Mouse (Mus musculus): ENCODE data around the gene Optn. TPM values are rescaled to one million over a fixed set of nuclear protein-coding genes. Genes with fewer than 3 reads are reported as not detected.

The Optn gene
- polyA plus RNA-seq, 1 experiment from 2014 or later: 7.7 TPM

DNA sequence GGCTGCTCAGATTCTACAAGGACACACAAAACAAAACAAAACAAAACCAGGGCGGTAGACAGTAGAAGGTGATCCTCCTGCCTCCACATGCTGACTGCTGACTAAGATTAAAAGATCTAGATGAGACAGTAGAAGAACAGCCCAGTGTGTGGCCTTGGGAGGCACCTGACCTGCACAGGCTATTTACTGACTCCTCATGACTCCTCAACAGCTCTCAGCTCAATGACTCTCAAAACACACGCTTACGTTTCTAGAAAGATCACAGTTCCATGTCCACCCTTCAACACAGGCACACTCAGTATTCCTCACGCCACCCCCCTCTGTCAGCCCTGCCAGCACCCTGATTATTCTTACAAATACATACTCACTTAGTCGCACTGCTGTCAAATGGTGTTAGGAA lies 5.4 kb downstream of the Optn start:
- Histone ChIP-seq H3K9ac (no peak overlapping the region), H3K9me3 (no peaks in the 10 kb centered on the region), H3K27me3 (peaks cover 20% of the 10 kb centered on the region), H3K27ac (replicated peaks) (no peak overlapping the region), H3K36me3 (no peaks in the 10 kb centered on the region), H3K4me1 (replicated peaks) (peaks cover 8% of the 10 kb centered on the region; the same call in 1 of the 2 replicates), H3K4me3 (no peak overlapping the region), H3K4me2 (no peak overlapping the region)
- 82% methylated on average over 5 of the region's 5 CpGs for WGBS
- no peak for ATAC-seq (ENCODE audit: low read depth)

DNA sequence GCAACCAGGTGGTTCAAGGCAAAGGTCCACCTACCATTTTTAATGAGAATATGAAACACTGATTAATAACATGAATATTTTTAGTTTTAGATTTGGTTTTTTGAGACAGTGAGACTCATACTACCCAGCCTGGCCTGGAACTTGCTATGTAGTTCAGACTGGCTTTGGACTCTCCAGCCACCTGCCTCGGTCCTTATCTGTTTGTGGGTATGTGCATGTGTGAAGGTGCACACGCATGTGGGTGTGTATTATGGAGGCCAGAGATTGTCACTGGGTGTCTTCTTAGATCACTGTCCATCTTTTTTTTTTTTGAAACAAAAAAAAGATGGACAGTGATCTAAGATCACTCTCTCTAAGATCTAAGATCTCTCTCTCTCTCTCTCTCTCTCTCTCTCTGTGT lies 13.3 kb downstream of the Optn start:
- Histone ChIP-seq H3K9me3 (no peaks in the 10 kb centered on the region), H3K9ac (no peak overlapping the region), H3K27me3 (no peaks in the 10 kb centered on the region), H3K36me3 (0 out of 2 replicates have a peak, but pooled peaks cover 5% of the 10 kb centered on the region), H3K4me3 (no peak overlapping the region), H3K4me2 (no peak overlapping the region), H3K4me1 (replicated peaks) (peaks cover 8% of the 10 kb centered on the region), H3K27ac (replicated peaks) (no peak overlapping the region)
- WGBS: 90% methylated on average over 2 of the region's 2 CpGs
- ATAC-seq (ENCODE audit: low read depth): no peak

- no peak for ATAC-seq (ENCODE audit: low read depth)
- no peak overlapping the region for H3K4me3 ChIP-seq
- H3K9ac ChIP-seq: no peak overlapping the region
- H3K4me1 ChIP-seq (replicated peaks): peaks cover 22% of the 10 kb centered on the region
- 92% methylated on average over 2 of the region's 2 CpGs for WGBS
- H3K27me3 ChIP-seq: no peaks in the 10 kb centered on the region
- no peak overlapping the region for H3K4me2 ChIP-seq
- H3K9me3 ChIP-seq: no peaks in the 10 kb centered on the region
- H3K36me3 ChIP-seq: no peaks in the 10 kb centered on the region
- H3K27ac ChIP-seq (replicated peaks): no peak overlapping the region
These were observed 16.8 kb downstream of the Optn start for GRCm38 (mm10) chr2:5047016-5047415.

- Histone ChIP-seq H3K27ac (replicated peaks) (peak overlapping the region; percentile 64), H3K9ac (no peak overlapping the region), H3K27me3 (no peaks in the 10 kb centered on the region), H3K4me2 (peak overlapping the region; percentile 25), H3K36me3 (no peaks in the 10 kb centered on the region), H3K4me3 (no peak overlapping the region), H3K9me3 (no peaks in the 10 kb centered on the region), H3K4me1 (replicated peaks) (peaks cover 22% of the 10 kb centered on the region)
- 18% methylated on average over 13 of the region's 13 CpGs for WGBS
- peak; percentile 61 for ATAC-seq (ENCODE audit: low read depth)
These were observed 18.4 kb downstream of the Optn start for GRCm38 (mm10) chr2:5045269-5045965.

GRCm38 (mm10) chr2:5044321-5044720 lies 19.5 kb downstream of the Optn start:
- Histone ChIP-seq H3K36me3 (no peaks in the 10 kb centered on the region), H3K4me2 (no peak overlapping the region), H3K4me3 (no peak overlapping the region), H3K9ac (no peak overlapping the region), H3K27ac (replicated peaks) (0 out of 2 replicates have a peak overlapping the region, but pooled peaks have one; percentile 30), H3K4me1 (replicated peaks) (peaks cover 22% of the 10 kb centered on the region), H3K9me3 (no peaks in the 10 kb centered on the region), H3K27me3 (no peaks in the 10 kb centered on the region)
- ATAC-seq (ENCODE audit: low read depth): no peak
- WGBS: 49% methylated on average over 3 of the region's 3 CpGs

GRCm38 (mm10) chr2:5043476-5043761 lies 20.4 kb downstream of the Optn start:
- Histone ChIP-seq H3K9me3 (no peaks in the 10 kb centered on the region), H3K4me3 (no peak overlapping the region), H3K27me3 (no peaks in the 10 kb centered on the region), H3K4me1 (replicated peaks) (peaks cover 22% of the 10 kb centered on the region), H3K4me2 (no peak overlapping the region), H3K9ac (no peak overlapping the region), H3K27ac (replicated peaks) (no peak overlapping the region), H3K36me3 (no peaks in the 10 kb centered on the region)
- ATAC-seq (ENCODE audit: low read depth): no peak
- 97% methylated on average over 2 of the region's 2 CpGs for WGBS

GRCm38 (mm10) chr2:5042616-5043475 lies 21.0 kb downstream of the Optn start:
- 85% methylated on average over 11 of the region's 11 CpGs for WGBS

DNA sequence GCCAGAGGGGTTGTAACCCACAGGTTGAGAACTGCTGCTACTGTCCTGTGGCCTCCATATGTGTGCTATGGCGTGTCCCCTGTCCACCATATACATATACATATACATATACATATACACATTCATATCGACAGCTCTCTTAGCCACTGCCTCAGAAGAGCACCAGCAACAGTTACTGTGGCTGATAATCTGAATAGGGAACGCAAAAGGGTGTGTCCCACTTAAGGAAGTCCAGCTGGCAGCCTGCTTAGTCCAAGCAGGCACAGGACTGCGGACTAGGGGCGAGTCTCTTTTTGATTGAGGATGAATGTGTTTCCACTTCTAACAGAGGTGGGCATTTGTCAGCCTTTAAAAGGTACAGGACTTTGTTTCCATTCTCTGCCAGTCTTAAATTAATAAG lies 22.0 kb downstream of the Optn start:
- Histone ChIP-seq H3K9ac (no peak overlapping the region), H3K4me1 (replicated peaks) (peaks cover 31% of the 10 kb centered on the region), H3K4me3 (no peak overlapping the region), H3K9me3 (no peaks in the 10 kb centered on the region), H3K27ac (replicated peaks) (no peak overlapping the region), H3K27me3 (no peaks in the 10 kb centered on the region), H3K4me2 (no peak overlapping the region), H3K36me3 (no peaks in the 10 kb centered on the region)
- 90% methylated on average over 5 of the region's 5 CpGs for WGBS
- ATAC-seq (ENCODE audit: low read depth): no peak

More at GRCm38 (mm10) chr2:5042616-5043475, 21.0 kb downstream of the Optn start:
- no peak for ATAC-seq (ENCODE audit: low read depth)
- Histone ChIP-seq H3K4me1 (replicated peaks) (peaks cover 27% of the 10 kb centered on the region), H3K4me2 (no peak overlapping the region), H3K9ac (no peak overlapping the region), H3K4me3 (no peak overlapping the region), H3K27me3 (no peaks in the 10 kb centered on the region), H3K9me3 (no peaks in the 10 kb centered on the region), H3K27ac (replicated peaks) (no peak overlapping the region), H3K36me3 (no peaks in the 10 kb centered on the region)

DNA sequence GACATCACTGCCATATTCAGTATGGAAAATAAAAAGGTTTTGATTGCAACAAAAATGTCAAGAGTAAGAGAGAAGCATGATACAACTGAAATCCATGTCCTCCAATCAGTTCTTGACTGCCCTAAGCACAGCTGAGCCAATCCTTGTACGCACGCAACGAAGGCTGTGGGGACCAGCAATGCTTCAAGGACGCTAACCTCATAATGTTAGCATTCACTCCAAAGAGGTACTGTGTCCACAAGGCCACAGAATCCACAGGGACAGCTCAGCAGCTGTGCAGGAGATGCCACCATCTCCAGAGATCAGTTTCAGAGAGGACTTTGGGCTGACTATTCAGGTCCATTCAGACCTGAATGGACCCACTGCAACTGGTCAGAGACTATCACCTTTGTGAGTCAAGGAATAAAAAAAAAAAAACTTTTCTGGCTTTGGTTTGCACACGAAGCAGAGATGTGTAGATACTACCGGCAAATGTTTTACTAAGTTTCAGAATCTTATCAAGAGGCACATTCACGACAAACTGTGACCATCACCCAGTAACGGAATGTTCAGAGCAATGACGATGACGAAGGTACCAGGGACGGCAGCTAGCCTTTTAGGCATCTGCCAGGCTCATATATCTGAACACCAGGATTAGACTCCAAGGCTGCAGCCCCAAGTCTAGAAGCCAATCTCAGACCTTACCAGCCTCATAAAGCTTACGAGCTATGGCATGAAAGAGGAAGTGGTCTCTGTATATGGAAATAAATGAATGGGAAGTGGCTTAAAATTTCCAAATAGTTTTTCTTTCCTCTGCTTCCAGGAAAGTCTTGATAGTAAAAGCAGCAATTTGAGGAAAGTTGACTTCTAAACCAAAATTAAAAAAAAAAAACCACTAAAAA lies 23.3 kb downstream of the Optn start:
- no peak overlapping the region for H3K27ac ChIP-seq (replicated peaks)
- H3K4me2 ChIP-seq: no peak overlapping the region
- H3K9ac ChIP-seq: no peak overlapping the region
- H3K4me3 ChIP-seq: no peak overlapping the region
- no peaks in the 10 kb centered on the region for H3K36me3 ChIP-seq
- no peak for ATAC-seq (ENCODE audit: low read depth)
- no peaks in the 10 kb centered on the region for H3K9me3 ChIP-seq
- WGBS: 89% methylated on average over 12 of the region's 12 CpGs
- H3K27me3 ChIP-seq: no peaks in the 10 kb centered on the region
- H3K4me1 ChIP-seq (replicated peaks): peaks cover 23% of the 10 kb centered on the region

GRCm38 (mm10) chr2:5039350-5040170 lies 24.3 kb downstream of the Optn start:
- ATAC-seq (ENCODE audit: low read depth): no peak
- Histone ChIP-seq H3K4me1 (replicated peaks) (peaks cover 14% of the 10 kb centered on the region), H3K4me3 (no peak overlapping the region), H3K4me2 (no peak overlapping the region), H3K9ac (no peak overlapping the region), H3K27me3 (no peaks in the 10 kb centered on the region), H3K9me3 (no peaks in the 10 kb centered on the region), H3K36me3 (no peaks in the 10 kb centered on the region), H3K27ac (replicated peaks) (no peak overlapping the region)
- WGBS: 85% methylated on average over 13 of the region's 13 CpGs

GRCm38 (mm10) chr2:5038320-5038719 lies 25.5 kb downstream of the Optn start:
- H3K27ac ChIP-seq (replicated peaks): no peak overlapping the region
- no peaks in the 10 kb centered on the region for H3K36me3 ChIP-seq
- H3K4me3 ChIP-seq: no peak overlapping the region
- H3K27me3 ChIP-seq: no peaks in the 10 kb centered on the region
- H3K9me3 ChIP-seq: no peaks in the 10 kb centered on the region
- H3K4me2 ChIP-seq: no peak overlapping the region
- peaks cover 9% of the 10 kb centered on the region; the same call in 1 of the 2 replicates for H3K4me1 ChIP-seq (replicated peaks)
- ATAC-seq (ENCODE audit: low read depth): peak; percentile 68
- no peak overlapping the region for H3K9ac ChIP-seq
- 45% methylated on average over 5 of the region's 5 CpGs for WGBS

All from neural tube, embryonic 13.5 days (tissue).